Mouse (Mus musculus) kidney, postnatal 10 days (tissue): ENCODE data around the gene Olfr750.

Source experiments
- DNase-seq: peaks from one replicate; pipeline ENCODE4 v3.0.0; 2021; ENCODE audit warnings: mixed read lengths

Olfr750 gene

DNA sequence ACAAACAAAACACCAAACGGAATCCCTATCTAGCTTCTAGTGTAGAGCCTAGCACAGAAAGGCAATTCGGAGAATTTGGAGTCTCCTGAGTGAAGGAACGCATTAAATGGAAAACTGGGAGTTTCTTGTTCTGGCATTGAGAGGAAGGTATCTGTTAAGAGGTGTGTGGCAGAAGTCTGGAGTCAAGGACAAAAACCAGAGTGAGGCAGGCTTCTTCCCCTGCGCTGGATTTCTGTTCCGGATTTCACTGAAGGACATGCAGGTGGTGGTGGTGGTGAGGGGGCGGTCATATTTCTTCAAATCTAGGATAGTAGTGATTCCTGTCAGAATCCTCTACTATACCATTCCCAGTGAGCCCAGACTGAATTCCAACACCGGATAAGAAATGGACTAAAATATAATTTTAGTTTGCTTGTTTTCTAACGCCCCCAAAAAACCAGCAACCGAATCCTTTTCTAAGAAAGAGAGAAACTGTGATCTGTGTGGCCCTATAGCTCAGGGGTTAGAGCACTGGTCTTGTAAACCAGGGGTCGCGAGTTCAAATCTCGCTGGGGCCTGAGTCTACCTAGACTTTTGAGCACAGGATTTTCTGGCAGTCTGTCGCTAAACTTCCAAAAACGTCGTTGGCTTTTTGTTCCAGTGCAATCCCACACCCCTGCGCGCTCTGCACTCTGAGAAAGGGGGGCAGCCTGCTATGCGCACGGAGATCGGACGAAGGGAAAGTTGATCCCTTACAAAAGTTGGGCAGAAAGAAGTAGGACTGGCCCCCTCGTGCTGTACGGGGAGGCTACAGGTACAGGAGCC, 14.1 kb upstream of the Olfr750 start:
- peak; percentile 89 for DNase-seq

DNA sequence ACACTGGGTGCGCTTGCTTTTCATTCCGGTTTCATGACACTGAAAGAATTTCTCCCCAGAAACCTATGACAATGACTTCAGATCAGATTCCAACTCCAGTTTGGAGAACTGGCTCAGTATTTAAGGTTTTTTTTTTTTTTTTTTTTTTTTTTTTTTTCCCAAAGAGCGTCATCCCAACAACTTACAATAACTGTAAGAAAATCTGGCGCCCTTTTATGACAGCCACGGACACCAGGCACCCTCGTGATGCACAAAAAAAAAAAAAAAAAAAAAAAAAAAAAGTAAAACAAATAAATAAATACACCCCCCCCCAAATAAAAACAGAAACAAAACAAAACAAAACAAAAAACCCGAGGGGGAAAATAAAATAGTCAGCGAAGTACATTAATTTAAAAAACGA, 13.5 kb upstream of the Olfr750 start:
- DNase-seq, result no peak

DNA sequence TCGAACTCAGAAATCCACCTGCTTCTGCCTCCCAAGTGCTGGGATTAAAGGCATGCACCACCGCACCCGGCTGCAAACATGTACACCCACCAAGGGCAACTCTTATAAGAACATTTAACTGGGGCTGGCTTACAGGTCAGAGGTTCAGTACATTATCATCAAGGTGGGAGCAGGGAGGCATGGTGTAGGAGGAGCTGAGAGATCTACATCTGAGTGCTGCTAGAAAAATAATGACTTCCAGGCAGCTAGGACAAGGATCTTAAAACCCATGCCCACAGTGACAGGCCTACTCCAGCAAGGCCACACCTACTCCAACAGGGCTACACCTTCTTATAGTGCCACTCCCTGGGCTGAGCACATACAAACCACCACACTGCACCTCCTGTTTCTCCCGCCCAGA, 11.7 kb upstream of the Olfr750 start:
- DNase-seq, result no peak

DNA sequence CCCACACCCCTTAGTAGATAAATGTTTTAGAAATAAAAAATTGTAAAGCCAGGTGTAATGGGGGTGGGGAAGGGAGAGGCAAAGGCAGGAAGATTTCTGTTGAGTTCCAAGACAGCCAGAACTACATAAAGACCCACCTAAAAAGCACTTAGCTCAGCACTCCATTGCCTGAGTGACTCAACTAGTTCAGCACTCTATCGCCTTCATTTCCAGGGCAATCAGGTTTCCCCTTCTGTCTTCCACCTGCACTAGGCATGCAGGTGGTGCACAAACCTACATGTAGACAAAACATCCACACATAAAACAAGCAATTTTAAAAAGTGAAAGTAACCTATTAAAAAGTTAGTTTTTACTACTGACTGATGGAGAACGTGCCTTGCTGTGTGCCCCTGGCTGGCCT, 10.9 kb upstream of the Olfr750 start:
- DNase-seq, result no peak

GRCm38 (mm10) chr14:51083805-51084204, 9.6 kb upstream of the Olfr750 start:
- DNase-seq, result no peak

DNA sequence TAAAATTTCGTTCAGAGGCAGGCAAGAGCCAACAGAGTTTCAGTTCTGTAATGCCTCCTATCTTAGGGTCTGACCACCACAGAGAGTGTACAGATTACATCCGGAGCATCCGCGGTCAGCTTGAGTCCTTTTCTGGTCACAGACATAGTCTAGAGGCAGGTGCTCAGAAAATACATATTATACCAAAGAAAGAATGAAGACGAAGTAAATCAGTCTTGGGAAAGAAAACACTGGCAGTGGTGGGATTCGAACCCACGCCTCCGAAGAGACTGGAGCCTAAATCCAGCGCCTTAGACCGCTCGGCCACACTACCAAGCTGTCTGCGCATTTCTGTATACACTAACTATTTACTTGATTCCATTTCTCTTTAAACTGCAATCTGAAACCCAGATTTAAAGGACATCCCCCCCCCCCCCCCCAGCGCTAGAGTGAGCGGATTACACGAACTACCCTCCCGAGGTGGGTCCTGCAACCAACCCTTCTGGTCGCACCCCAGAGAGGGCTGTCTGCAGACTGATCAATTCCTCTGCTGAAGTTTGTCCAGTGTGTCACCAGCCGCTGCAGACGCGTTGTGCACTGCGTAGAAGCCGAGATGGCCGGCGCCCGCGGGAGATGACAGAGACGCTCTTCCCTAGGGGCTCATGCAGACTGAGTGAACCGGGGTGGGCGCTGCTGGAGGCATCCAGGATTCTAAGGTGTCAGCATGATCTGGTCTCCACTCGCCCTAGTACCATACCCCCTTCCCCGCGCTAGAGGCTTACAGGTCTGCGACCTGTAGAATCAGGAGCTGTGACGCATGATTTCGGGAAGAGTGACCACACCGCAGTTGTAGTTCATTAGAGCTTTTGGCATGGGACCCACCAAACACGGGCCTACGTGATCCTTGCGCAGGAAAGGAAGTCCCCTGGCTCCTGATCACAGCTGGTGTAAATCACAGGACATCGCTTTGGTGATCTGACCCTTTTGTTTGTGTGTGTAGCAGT, 8.7 kb upstream of the Olfr750 start:
- DNase-seq, result peak; percentile 67

DNA sequence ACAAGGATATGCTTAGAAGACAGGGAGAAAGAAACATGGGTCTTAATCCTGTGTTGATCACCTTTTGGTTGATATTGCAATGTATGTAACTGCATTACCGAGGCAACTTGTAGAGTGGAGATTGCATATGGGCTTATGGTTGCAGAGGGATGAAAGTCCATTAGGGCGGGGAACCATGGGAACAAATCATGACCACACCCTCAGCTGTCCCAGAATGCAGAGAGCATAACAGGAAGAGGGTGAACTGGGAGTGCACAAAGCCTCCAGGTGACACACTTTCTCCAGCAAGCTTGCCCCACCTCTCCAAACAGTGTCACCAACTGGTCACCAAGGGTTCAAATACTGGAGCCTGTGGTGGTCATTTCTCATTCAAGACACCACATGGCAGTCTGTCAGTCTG, 6.8 kb upstream of the Olfr750 start:
- no peak for DNase-seq

DNA sequence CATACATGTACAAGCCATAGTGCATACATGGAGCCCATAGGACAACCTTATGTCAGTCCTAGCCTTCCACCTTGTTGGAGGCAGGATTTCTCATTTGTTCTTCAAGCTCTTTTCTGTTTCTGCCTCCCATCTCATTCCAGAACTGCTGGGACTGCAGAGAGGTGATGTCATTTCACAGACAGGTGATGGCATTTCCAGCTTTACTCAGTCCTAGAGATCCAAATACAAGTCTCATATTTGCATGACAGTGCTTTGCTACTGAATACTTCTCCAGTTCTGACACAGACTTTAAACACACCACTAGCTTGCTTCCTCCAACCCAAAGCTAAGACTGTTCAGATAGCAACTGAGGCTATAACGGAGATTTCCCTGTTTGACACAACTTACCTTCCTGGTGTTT, 4.9 kb upstream of the Olfr750 start:
- DNase-seq, result no peak

DNA sequence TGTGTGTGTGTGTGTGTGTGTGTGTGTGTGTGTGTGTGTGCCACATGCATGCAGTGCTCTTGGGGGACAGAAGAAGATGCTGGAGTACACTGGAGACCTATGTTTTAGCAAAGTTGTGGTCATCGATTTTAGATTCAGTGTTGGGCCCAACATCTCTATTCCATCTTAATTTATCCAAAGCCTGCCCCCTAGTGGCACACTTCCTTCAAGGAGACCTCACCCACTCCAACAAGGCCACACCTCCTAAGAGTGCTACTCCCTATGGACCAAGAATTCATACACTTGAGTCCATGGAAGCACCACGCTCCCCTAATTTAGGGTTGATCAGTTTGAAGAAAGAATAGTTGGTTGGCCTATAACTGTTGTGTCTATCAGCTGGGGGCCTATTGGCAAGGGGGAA, 4.6 kb downstream of the Olfr750 start:
- DNase-seq, result peak; percentile 60

DNA sequence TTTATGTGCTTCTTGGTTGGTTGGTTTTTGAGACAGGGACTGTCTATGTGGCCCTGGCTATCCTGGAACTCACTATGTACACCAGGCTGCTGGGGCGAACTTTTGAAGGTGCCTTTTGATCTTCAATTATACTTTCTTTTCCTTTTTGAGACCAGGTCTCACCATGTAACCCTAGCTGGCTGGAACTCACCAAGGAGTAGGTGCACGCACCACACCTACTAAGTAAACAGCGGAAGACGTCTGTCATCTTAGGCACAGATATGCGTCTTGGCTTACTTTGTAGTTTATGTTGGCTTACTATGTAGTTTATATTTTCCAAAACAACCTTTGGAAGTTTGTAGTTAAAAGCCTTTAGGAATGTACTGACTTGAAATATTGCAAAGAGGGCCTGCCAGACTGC, 5.3 kb downstream of the Olfr750 start:
- DNase-seq, result no peak

DNA sequence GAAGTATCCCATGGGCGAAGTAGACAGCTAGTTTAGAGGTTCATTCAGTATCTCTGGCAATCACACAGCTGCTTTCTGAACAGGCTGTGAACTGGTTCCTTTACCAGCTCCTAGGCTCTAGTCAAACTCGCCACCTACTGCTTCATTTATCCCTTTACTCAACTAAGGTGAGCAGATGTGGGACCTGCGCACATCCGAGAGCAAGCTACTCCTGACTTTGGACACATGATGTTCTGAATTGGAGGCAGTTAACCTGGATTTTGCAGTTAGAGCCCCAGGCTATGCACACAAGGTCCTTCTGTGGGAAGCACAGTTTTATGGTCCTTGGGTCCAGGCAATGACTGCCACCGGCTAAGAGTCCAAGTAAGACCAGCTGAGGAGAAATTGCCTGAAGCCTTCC, 13.5 kb downstream of the Olfr750 start:
- no peak for DNase-seq

- no peak for DNase-seq
Measured at GRCm38 (mm10) chr14:51057401-51057831, 16.8 kb downstream of the Olfr750 start, which contains the start of gene Rnase12. Gene Rnase12, minus strand, starts transcription at chr14:51057661.

DNA sequence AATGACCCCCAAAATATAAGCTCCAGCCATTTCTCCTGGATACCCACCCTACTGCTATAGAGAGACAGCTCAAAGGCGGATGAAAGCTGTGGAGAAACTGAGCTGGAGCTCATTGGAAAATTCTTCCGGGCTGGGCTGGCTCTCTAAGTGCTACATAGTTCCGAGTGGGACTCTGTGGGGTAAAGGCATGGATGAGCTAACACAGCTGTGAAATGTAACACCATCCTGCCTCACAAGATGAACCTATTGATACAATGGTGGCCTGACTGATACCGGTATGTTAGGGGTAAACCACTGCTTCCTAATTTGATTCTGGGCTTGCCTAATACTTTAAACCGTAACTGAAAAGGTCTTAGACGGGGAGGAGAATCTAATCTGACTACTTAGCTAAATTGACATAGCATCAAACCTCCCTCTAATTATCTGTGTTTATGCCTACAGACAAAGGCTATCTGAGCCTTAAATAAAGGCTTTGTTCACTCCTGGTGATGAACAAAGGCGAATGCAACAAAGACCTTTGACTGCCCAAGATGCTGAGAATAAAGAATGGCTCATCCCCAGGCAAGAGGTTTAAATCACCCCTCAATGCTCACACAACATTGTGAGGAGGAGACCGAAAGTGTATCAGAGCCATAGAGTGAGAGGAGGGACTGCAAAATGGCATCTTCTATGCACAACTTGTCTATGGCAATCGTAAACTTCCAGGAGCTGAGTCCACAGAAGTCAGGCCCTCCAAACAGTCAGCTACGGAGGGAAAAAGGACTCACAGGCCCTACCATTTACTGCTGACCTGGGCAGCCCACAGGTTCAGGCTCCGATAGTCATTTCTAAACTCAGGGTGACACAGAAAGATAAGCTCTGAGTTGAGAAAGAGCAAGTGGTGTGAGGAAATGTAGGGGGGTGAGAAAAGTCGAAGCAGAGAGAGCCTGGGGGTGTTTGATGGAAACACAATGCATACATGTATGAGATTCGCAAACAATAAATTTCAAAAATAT, 19.7 kb downstream of the Olfr750 start:
- no peak for DNase-seq

GRCm38 (mm10) chr14:51053176-51053575, 21.1 kb downstream of the Olfr750 start:
- DNase-seq, result no peak

DNA sequence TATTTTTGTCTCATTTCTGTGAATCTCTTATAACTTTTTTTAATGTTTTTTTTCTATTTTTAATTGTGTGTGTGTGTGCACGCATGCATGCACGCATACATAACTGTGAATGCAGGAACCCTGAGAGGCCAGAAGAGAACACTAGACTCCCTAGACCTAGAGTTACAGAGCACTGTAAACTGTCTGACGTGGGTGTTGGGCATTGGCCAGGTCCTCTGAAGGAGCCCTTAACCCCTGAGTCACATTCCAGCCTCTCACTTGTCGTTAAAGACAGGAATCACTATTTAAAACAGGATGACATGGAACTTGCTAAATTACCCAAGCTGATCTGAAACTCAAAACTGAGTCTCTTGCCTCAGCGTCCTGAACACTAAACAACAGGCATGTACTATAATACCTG, 22.3 kb downstream of the Olfr750 start:
- DNase-seq, result no peak

DNA sequence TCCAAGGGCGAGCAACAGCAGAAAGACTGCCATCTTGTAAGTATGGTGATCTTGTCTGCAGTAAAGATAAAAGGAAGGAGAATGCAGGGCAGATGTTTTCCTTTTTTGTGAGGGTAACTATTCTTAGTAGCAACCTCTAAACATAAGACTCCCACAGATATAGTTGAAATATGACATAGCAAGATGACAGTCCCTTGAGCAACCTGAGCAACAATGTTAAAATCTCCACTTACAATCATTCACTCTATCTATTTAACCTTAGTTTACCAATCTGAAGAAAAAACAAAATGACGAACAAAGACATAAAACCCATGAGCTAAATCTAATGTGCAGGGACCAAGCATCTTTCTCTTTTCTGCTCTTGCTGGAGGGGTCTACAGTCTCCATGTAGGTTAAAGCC, 24.2 kb downstream of the Olfr750 start, which contains the start of gene Rnase11:
Gene Rnase11 (minus strand): TSS at position 101 of the 400 bp plus-strand sequence.
- DNase-seq, result no peak

GRCm38 (mm10) chr14:51047846-51048245, 26.4 kb downstream of the Olfr750 start:
- DNase-seq, result no peak

DNA sequence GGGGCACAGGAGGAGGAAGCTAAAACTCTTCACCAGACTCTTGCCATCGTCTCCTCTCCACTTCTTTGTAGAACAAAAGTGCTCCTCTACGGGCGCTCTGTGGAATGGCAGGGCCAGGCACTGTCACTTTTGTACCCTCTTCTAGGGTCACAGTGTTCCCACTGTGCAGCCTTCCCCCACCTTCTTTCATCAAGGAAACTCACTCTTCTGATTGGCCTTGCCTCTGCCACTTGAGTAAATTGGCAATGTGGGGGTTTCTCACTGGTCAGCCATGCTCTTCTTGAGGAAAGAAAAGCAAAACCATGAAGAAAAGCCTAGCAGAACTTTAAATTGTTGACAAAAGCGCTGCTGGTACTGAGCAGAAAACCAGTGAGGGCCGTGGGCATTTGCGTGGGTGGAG, 32.5 kb downstream of the Olfr750 start, which contains the start of gene Rnase9:
Gene Rnase9 (minus strand): TSS at position 101 of the 400 bp plus-strand sequence.
- DNase-seq, result no peak

DNA sequence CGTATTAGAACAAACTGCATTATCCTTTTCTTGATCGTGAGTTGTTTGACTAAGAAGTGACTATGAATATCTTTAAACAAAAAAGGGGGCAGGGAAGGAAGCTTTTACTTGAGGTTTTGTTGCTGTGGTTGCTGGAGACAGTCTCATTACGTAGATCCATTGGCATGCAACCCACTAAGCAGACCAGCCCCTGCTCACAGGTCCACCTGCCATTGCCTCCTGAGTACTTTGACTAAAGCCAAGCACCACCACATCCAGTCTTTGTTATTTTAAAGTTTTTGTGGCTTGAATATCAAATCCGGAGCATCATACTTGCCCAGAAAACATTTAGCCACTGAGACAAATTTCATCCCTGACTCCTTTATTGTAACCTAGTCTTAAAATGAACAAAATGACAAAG, 38.0 kb downstream of the Olfr750 start:
- no peak for DNase-seq

DNA sequence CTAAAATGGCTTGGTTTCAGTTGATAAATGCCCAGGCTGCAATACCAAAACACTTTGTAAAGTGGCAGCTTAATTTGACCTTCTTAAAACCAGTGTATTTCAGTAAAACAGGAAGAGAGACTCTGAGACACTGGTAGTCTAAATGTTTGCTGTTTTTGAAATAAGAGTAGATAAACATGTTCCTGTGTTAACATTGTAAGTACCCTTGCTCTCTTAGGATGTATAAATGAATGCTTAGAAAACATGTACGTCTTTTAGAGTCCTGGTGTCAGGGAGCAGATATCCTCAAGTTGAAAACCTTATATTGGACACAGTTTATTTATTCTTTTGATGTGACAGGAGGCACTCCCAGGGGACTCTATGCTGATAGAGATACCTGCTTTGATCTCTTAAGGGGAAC, 39.0 kb downstream of the Olfr750 start:
- DNase-seq, result no peak

- DNase-seq, result no peak
Measured at GRCm38 (mm10) chr14:51027387-51028155, 46.7 kb downstream of the Olfr750 start.
